Mouse (Mus musculus): ENCODE measurements around the gene Safb. TPM values are rescaled to one million over a fixed set of nuclear protein-coding genes. Genes with fewer than 3 reads are reported as not detected.

The Safb gene
- polyA plus RNA-seq, 2 experiments from 2014 or later, result 52.6 to 55.0 TPM

GRCm38 (mm10) chr17:56655311-56655710 is 70.7 kb downstream of the Safb start:
- ATAC-seq, result no peak

Other genes with a start within 250 kb of the Safb start
- gene Ptprs, start 108.3 kb upstream of the Safb start, polyA plus RNA-seq (2017; shearing (Covaris generic)), result 1 to 10 TPM; 5.5 to 8.9 TPM
- gene Znrf4, start 72.4 kb upstream of the Safb start, polyA plus RNA-seq (2017; shearing (Covaris generic)), result not detected
- gene Gm20219, start 30.4 kb upstream of the Safb start, polyA plus RNA-seq (2017; shearing (Covaris generic)), result 1 to 10 TPM; 3.1 to 3.2 TPM
- 10 to 100 TPM; 36.8 to 53.1 TPM for gene Safb2, start 240 bp upstream of the Safb start, polyA plus RNA-seq (2017; shearing (Covaris generic))
- 100 to 1,000 TPM; 280 to 291 TPM for gene 2410015M20Rik, start 24.9 kb downstream of the Safb start, polyA plus RNA-seq (2017; shearing (Covaris generic))
- 1,000 to 10,000 TPM; 3,663 to 4,818 TPM for gene Rpl36, start 28.6 kb downstream of the Safb start, polyA plus RNA-seq (2017; shearing (Covaris generic))
- gene Lonp1, start 42.1 kb downstream of the Safb start, polyA plus RNA-seq (2017; shearing (Covaris generic)), result 1 to 10 TPM; 4.5 to 8.0 TPM
- 1 to 10 TPM; 2.6 to 3.5 TPM for gene Catsperd, start 43.3 kb downstream of the Safb start, polyA plus RNA-seq (2017; shearing (Covaris generic))
- 10 to 100 TPM; 55.5 to 79.5 TPM for gene Ranbp3, start 88.5 kb downstream of the Safb start, polyA plus RNA-seq (2017; shearing (Covaris generic))
- 100 to 1,000 TPM; 225 to 227 TPM for gene Ndufa11, start 132.9 kb downstream of the Safb start, polyA plus RNA-seq (2017; shearing (Covaris generic))
- 1 to 10 TPM; 5.8 to 8.2 TPM for gene Vmac, start 133.2 kb downstream of the Safb start, polyA plus RNA-seq (2017; shearing (Covaris generic))
- not detected for gene Nrtn, start 172.7 kb downstream of the Safb start, polyA plus RNA-seq (2017; shearing (Covaris generic))
- 10 to 100 TPM; 30.3 to 41.2 TPM for gene Dus3l, start 179.9 kb downstream of the Safb start, polyA plus RNA-seq (2017; shearing (Covaris generic))
- 1 to 10 TPM in 1 of 2 experiments, under 1 TPM in 1; 0.24 to 1.1 TPM for gene Prr22, start 185.4 kb downstream of the Safb start, polyA plus RNA-seq (2017; shearing (Covaris generic))
- 1 to 10 TPM; 1.2 to 2.1 TPM for gene Rfx2, start 246.2 kb downstream of the Safb start, polyA plus RNA-seq (2017; shearing (Covaris generic))

All from CD4-positive, CD25-positive, alpha-beta regulatory T cell, adult 4 months (primary cell).